ENCODE assay signal across 19 mouse cellular contexts in genomic region chr7:115153764-115154509, GRCm38 (mm10).
A peak's percentile ranks its signal among the peaks of the same experiment; 100 is the strongest.
DNase-seq lines count a peak whose midpoint lies in the region; ATAC-seq and TF ChIP-seq lines count a peak whose summit lies in the region.
"Had no signal": no experiment of that assay in that cellular context is flagged by ENCODE, and none has a peak within 500 bp of the region (broad histone marks: within the 10 kb centered on the region; RNA-seq: fewer than 3 reads in every experiment).

No protein-coding gene starts in this region.

- H3K4me3 ChIP-seq in lung, embryonic 14.5 days (ENCODE audit: low read depth, low read length) = no peak overlapping the region
- no peak overlapping the region for H3K4me3 ChIP-seq in lung, postnatal 0 days (ENCODE audit: low read depth, low read length)
- H3K4me3 ChIP-seq in intestine, embryonic 14.5 days (ENCODE audit: low read depth, low read length) = no peak overlapping the region
- H3K4me3 ChIP-seq in stomach, embryonic 16.5 days (replicated peaks; ENCODE audit: low read length) = no peak overlapping the region
- H3K4me3 ChIP-seq in forebrain, postnatal 0 days (ENCODE audit: low read depth, low read length) = no peak overlapping the region
- H3K4me3 ChIP-seq: embryonic facial prominence, embryonic 15.5 days; forebrain, embryonic 12.5 days; limb, embryonic 13.5 days had no signal

- DNase-seq in heart, adult 11 months = peak; percentile 83
- no peak for DNase-seq in heart, postnatal 4 days
- peak; percentile 20 for DNase-seq in lung, embryonic 14.5 days
- DNase-seq in lung, postnatal 0 days (ENCODE audit: low spot score) = no peak
- DNase-seq in intestine, embryonic 14.5 days (ENCODE audit: low spot score) = no peak
- no peak for DNase-seq in cerebellum, postnatal 36 days
- DNase-seq in forebrain, postnatal 0 days = no peak
- DNase-seq: cerebellum, adult 9-11 months; heart, adult 18-20 months; kidney, adult 11 months; kidney, postnatal 4 days; liver, postnatal 0 days; midbrain, embryonic 14.5 days; thymus, postnatal 14 days had no signal

- H3K36me3 ChIP-seq in lung, embryonic 14.5 days (ENCODE audit: insufficient read depth) = no peaks in the 10 kb centered on the region
- no peaks in the 10 kb centered on the region for H3K36me3 ChIP-seq in lung, postnatal 0 days (ENCODE audit: insufficient read depth, low read length)
- H3K36me3 ChIP-seq in intestine, embryonic 14.5 days (ENCODE audit: control insufficient read depth, insufficient read depth, low read length) = no peaks in the 10 kb centered on the region
- H3K36me3 ChIP-seq in stomach, embryonic 16.5 days (ENCODE audit: control insufficient read depth, insufficient read depth, low read length) = no peaks in the 10 kb centered on the region
- H3K36me3 ChIP-seq in forebrain, postnatal 0 days (ENCODE audit: insufficient read depth) = no peaks in the 10 kb centered on the region
- H3K36me3 ChIP-seq: embryonic facial prominence, embryonic 15.5 days; forebrain, embryonic 12.5 days; limb, embryonic 13.5 days had no signal

- 35% methylated on average over 4 of the region's 4 CpGs for WGBS in lung, embryonic 14.5 days
- 40% methylated on average over 4 of the region's 4 CpGs for WGBS in lung, postnatal 0 days
- WGBS in intestine, embryonic 14.5 days = 33% methylated on average over 4 of the region's 4 CpGs
- 49% methylated on average over 4 of the region's 4 CpGs for WGBS in stomach, embryonic 16.5 days
- 57% methylated on average over 4 of the region's 4 CpGs for WGBS in forebrain, postnatal 0 days

- no peak overlapping the region for H3K4me2 ChIP-seq in lung, embryonic 14.5 days
- no peak overlapping the region for H3K4me2 ChIP-seq in lung, postnatal 0 days (replicated peaks; ENCODE audit: low read depth, low read length)
- no peak overlapping the region for H3K4me2 ChIP-seq in intestine, embryonic 14.5 days (ENCODE audit: low read length)
- H3K4me2 ChIP-seq in stomach, embryonic 16.5 days (ENCODE audit: low read depth, low read length) = no peak overlapping the region
- no peak overlapping the region for H3K4me2 ChIP-seq in forebrain, postnatal 0 days (ENCODE audit: low read depth)
- H3K4me2 ChIP-seq: embryonic facial prominence, embryonic 15.5 days; forebrain, embryonic 12.5 days; limb, embryonic 13.5 days had no signal

- peak; percentile 71; the same call in 1 of the 2 replicates for ATAC-seq in lung, embryonic 14.5 days (ENCODE audit: insufficient read depth)
- ATAC-seq in lung, postnatal 0 days = no peak; the same call in 1 of the 2 replicates
- ATAC-seq in intestine, embryonic 14.5 days (replicated peaks; ENCODE audit: low FRiP score, low TSS enrichment, low read depth) = peak; percentile 79
- ATAC-seq in stomach, embryonic 16.5 days (ENCODE audit: insufficient read depth, low FRiP score) = peak; percentile 44
- ATAC-seq in forebrain, postnatal 0 days = no peak
- ATAC-seq: liver, postnatal 0 days had no signal

- peak overlapping the region; percentile 12; the same call in 1 of the 2 replicates for H3K27ac ChIP-seq in lung, embryonic 14.5 days (ENCODE audit: low read depth)
- H3K27ac ChIP-seq in lung, postnatal 0 days (ENCODE audit: low read length) = no peak overlapping the region
- peak overlapping the region; percentile 48; the same call in 1 of the 2 replicates for H3K27ac ChIP-seq in intestine, embryonic 14.5 days (ENCODE audit: low read depth)
- H3K27ac ChIP-seq in stomach, embryonic 16.5 days (ENCODE audit: low read length) = no peak overlapping the region
- no peak overlapping the region for H3K27ac ChIP-seq in forebrain, postnatal 0 days (ENCODE audit: low read depth, low read length)
- H3K27ac ChIP-seq: embryonic facial prominence, embryonic 15.5 days; forebrain, embryonic 12.5 days; limb, embryonic 13.5 days; macrophage had no signal

- TF ChIP-seq EP300 in lung, postnatal 0 days (IDR thresholded peaks at IDR 0.05) = no peak

- H3K9ac ChIP-seq in lung, embryonic 14.5 days = no peak overlapping the region
- H3K9ac ChIP-seq in lung, postnatal 0 days (replicated peaks; ENCODE audit: low read depth) = no peak overlapping the region
- H3K9ac ChIP-seq in intestine, embryonic 14.5 days (ENCODE audit: low read length) = no peak overlapping the region
- no peak overlapping the region for H3K9ac ChIP-seq in stomach, embryonic 16.5 days (ENCODE audit: low read length)
- no peak overlapping the region for H3K9ac ChIP-seq in forebrain, postnatal 0 days
- H3K9ac ChIP-seq: embryonic facial prominence, embryonic 15.5 days; forebrain, embryonic 12.5 days; limb, embryonic 13.5 days; liver, postnatal 0 days had no signal

- H3K9me3 ChIP-seq in lung, embryonic 14.5 days (ENCODE audit: low read depth, low read length) = no peaks in the 10 kb centered on the region
- no peaks in the 10 kb centered on the region for H3K9me3 ChIP-seq in lung, postnatal 0 days (ENCODE audit: low read length)
- H3K9me3 ChIP-seq in intestine, embryonic 14.5 days (ENCODE audit: control insufficient read depth, low read length) = 0 out of 2 replicates have a peak, but pooled peaks cover 4% of the 10 kb centered on the region
- H3K9me3 ChIP-seq in stomach, embryonic 16.5 days (replicated peaks; ENCODE audit: control insufficient read depth, low read length) = no peaks in the 10 kb centered on the region
- H3K9me3 ChIP-seq in forebrain, postnatal 0 days (ENCODE audit: low read length) = no peaks in the 10 kb centered on the region
- H3K9me3 ChIP-seq: embryonic facial prominence, embryonic 15.5 days; forebrain, embryonic 12.5 days; limb, embryonic 13.5 days had no signal

- peaks cover 4% of the 10 kb centered on the region; the same call in 1 of the 2 replicates for H3K4me1 ChIP-seq in lung, embryonic 14.5 days (ENCODE audit: insufficient read depth)
- no peaks in the 10 kb centered on the region; the same call in 1 of the 2 replicates for H3K4me1 ChIP-seq in lung, postnatal 0 days (ENCODE audit: insufficient read depth, low read depth, low read length)
- no peaks in the 10 kb centered on the region for H3K4me1 ChIP-seq in intestine, embryonic 14.5 days (replicated peaks; ENCODE audit: control insufficient read depth, insufficient read depth, low read length)
- no peaks in the 10 kb centered on the region for H3K4me1 ChIP-seq in stomach, embryonic 16.5 days (ENCODE audit: control insufficient read depth, insufficient read depth, low read length)
- H3K4me1 ChIP-seq in forebrain, postnatal 0 days (ENCODE audit: insufficient read depth) = no peaks in the 10 kb centered on the region
- H3K4me1 ChIP-seq: embryonic facial prominence, embryonic 15.5 days had no signal

- no peak for TF ChIP-seq CTCF in lung, embryonic 14.5 days (IDR thresholded peaks at IDR 0.05; ENCODE audit: low read depth)
- no peak for TF ChIP-seq CTCF in lung, postnatal 0 days (IDR thresholded peaks at IDR 0.05)
- TF ChIP-seq CTCF in forebrain, postnatal 0 days (IDR thresholded peaks at IDR 0.05; ENCODE audit: low read depth) = no peak

- H3K27me3 ChIP-seq in lung, embryonic 14.5 days (ENCODE audit: insufficient read depth, low read length) = no peaks in the 10 kb centered on the region
- H3K27me3 ChIP-seq in lung, postnatal 0 days (replicated peaks; ENCODE audit: insufficient read depth, low read length) = no peaks in the 10 kb centered on the region
- H3K27me3 ChIP-seq in intestine, embryonic 14.5 days (replicated peaks; ENCODE audit: control insufficient read depth, insufficient read depth, low read length) = no peaks in the 10 kb centered on the region
- no peaks in the 10 kb centered on the region for H3K27me3 ChIP-seq in stomach, embryonic 16.5 days (ENCODE audit: control insufficient read depth, insufficient read depth, low read length)
- no peaks in the 10 kb centered on the region; the same call in 1 of the 2 replicates for H3K27me3 ChIP-seq in forebrain, postnatal 0 days (ENCODE audit: insufficient read depth, low read length)
- H3K27me3 ChIP-seq: embryonic facial prominence, embryonic 15.5 days; forebrain, embryonic 12.5 days; limb, embryonic 13.5 days had no signal

Comparison
In these comparisons a context has a peak if more than half of its experiments do, and no peak if none do; other contexts are left out.
1. DNase-seq: peak in heart, adult 11 months (single experiment) and lung, embryonic 14.5 days (single experiment); none in heart, postnatal 4 days (single experiment), lung, postnatal 0 days (single experiment), intestine, embryonic 14.5 days (single experiment), cerebellum, postnatal 36 days (0 of 2) and forebrain, postnatal 0 days (single experiment).
2. ATAC-seq: peak in lung, embryonic 14.5 days (single experiment), intestine, embryonic 14.5 days (single experiment) and stomach, embryonic 16.5 days (single experiment); none in lung, postnatal 0 days (single experiment) and forebrain, postnatal 0 days (single experiment).
3. H3K27ac ChIP-seq: peak in lung, embryonic 14.5 days (single experiment) and intestine, embryonic 14.5 days (single experiment); none in lung, postnatal 0 days (single experiment), stomach, embryonic 16.5 days (single experiment) and forebrain, postnatal 0 days (single experiment).